Mouse (Mus musculus): ENCODE measurements around the gene Nck2. TPM values are rescaled to one million over a fixed set of nuclear protein-coding genes. Genes with fewer than 3 reads are reported as not detected.
"Not testable (repeated sequence)": the region's sequence is repeated elsewhere in the genome, so short reads cannot be mapped to it uniquely, and the experiment has no call there.

The Nck2 gene
- polyA plus RNA-seq, 1 experiment from 2014 or later, result 42.7 TPM

DNA sequence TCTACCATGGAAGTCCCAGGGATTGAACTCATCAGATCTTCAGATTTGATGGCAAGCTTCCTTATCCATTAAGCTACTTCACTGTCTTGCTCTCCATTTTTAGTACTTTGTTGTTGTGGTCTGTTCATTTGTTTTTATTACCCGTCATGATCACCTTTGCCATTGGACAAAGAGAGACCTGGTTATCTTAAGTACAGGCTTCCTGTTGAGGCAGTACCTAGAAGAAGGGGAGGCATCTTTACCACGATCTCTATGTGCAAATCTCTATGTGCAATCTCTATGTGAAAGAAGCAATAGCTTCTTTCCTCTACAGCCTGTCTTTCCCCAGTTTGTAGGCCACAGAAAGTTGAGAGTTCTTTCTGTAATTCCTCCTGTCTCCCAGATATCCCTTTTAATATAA lies 91.9 kb downstream of the Nck2 start:
- no peak overlapping the region for H3K4me2 ChIP-seq
- no peak overlapping the region for H3K9ac ChIP-seq
- peaks cover 5% of the 10 kb centered on the region for H3K4me1 ChIP-seq (replicated peaks)
- no peaks in the 10 kb centered on the region for H3K27me3 ChIP-seq
- H3K27ac ChIP-seq, result no peak overlapping the region
- H3K4me3 ChIP-seq, result no peak overlapping the region
- no peak for ATAC-seq (ENCODE audit: low FRiP score)
- H3K36me3 ChIP-seq, result peaks cover 11% of the 10 kb centered on the region
- H3K9me3 ChIP-seq, result no peaks in the 10 kb centered on the region
- 99% methylated on average over 2 of the region's 2 CpGs for WGBS

DNA sequence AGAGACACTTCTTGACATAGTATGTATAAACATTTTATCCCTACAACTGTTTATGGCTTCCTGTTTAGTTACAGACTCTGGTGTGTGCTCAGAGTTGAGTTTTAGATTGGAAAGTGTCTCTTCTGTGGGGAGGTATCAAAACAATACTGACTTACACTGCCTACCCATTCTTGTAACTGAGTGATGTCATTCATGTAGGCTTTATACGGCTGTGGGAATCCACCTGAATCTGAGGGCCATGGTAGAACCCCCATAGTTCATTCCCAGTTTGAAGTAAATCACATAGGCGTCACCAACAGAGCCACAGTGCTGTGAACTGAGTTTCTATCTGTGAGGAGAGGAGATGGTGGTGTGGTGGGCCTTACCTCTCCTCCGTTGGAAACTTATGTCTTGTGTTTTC lies 92.6 kb downstream of the Nck2 start:
- Histone ChIP-seq H3K9me3 (no peaks in the 10 kb centered on the region), H3K4me3 (no peak overlapping the region), H3K27ac (no peak overlapping the region), H3K36me3 (peaks cover 11% of the 10 kb centered on the region), H3K4me2 (no peak overlapping the region), H3K4me1 (replicated peaks) (0 out of 2 replicates have a peak, but pooled peaks cover 3% of the 10 kb centered on the region), H3K27me3 (no peaks in the 10 kb centered on the region), H3K9ac (no peak overlapping the region)
- no peak for ATAC-seq (ENCODE audit: low FRiP score)
- 97% methylated on average over 3 of the region's 3 CpGs for WGBS

DNA sequence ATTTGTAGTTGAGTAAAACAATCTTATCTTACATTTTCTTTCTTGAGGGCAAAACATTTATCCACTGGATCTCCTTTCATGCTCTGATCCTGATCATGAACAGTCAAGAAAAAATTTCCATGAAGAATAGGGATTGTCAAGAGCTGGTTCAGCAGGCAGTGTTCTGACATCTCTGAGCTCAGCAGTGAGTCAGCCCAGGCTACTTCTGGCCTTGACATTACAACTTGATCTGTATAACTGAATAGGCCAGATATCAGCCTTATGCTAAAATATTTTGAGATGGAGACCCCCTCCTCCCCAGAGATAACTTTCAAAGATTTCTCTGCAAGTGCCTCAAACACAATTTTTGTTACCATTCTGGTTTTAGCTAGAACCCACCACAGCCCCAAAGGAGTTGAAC lies 93.1 kb downstream of the Nck2 start:
- ATAC-seq (ENCODE audit: low FRiP score), result no peak
- Histone ChIP-seq H3K4me3 (no peak overlapping the region), H3K9ac (no peak overlapping the region), H3K27me3 (no peaks in the 10 kb centered on the region), H3K4me1 (replicated peaks) (peaks cover 7% of the 10 kb centered on the region), H3K9me3 (no peaks in the 10 kb centered on the region), H3K27ac (no peak overlapping the region), H3K4me2 (no peak overlapping the region), H3K36me3 (peaks cover 11% of the 10 kb centered on the region)

- no peaks in the 10 kb centered on the region for H3K27me3 ChIP-seq
- H3K4me3 ChIP-seq, result no peak overlapping the region
- 94% methylated on average over 2 of the region's 2 CpGs for WGBS
- peaks cover 18% of the 10 kb centered on the region for H3K4me1 ChIP-seq (replicated peaks)
- H3K36me3 ChIP-seq, result peaks cover 11% of the 10 kb centered on the region
- no peak overlapping the region for H3K9ac ChIP-seq
- no peak overlapping the region for H3K27ac ChIP-seq
- no peaks in the 10 kb centered on the region for H3K9me3 ChIP-seq
- no peak for ATAC-seq (ENCODE audit: low FRiP score)
- no peak overlapping the region for H3K4me2 ChIP-seq
Measured at GRCm38 (mm10) chr1:43538716-43539115, 94.3 kb downstream of the Nck2 start.

DNA sequence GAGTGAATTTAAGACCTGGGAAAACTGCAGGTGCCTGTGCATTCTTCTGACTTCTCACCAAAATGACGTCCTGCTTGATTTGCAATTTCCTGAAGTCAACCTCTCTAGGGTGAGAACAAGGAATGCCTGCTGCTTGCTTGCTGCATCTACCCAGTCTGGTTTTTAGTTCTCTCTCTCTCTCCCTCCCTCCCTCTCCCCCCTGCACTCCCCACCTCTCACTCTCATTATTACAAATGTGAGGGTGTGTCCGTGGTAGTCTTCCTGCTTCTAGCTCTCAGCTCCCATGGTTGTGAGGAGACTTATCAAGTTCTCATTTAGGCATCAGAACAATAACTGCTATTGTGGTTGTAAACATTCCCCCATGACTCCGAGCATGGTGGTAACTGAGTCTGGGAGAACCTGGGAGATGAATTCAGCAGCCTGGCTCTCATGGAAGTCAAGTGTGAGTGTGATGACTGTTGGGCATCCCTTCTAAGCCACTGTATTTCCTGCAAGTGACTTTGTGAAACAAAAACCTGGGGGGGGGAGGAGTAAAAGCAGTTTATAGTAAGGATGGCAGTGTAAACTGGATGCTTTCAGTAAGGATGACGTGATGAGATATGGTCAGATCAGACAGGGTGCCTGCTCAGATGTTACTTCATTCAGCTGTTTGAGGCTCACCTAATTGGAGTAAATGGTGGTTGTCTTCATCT lies 95.5 kb downstream of the Nck2 start:
- H3K9ac ChIP-seq, result no peak overlapping the region
- H3K4me2 ChIP-seq, result no peak overlapping the region
- H3K4me1 ChIP-seq (replicated peaks), result peaks cover 25% of the 10 kb centered on the region
- no peak overlapping the region for H3K27ac ChIP-seq
- H3K27me3 ChIP-seq, result no peaks in the 10 kb centered on the region
- H3K9me3 ChIP-seq, result no peaks in the 10 kb centered on the region
- WGBS, result 77% methylated on average over 4 of the region's 4 CpGs
- peaks cover 6% of the 10 kb centered on the region for H3K36me3 ChIP-seq
- H3K4me3 ChIP-seq, result no peak overlapping the region
- ATAC-seq (ENCODE audit: low FRiP score), result no peak

DNA sequence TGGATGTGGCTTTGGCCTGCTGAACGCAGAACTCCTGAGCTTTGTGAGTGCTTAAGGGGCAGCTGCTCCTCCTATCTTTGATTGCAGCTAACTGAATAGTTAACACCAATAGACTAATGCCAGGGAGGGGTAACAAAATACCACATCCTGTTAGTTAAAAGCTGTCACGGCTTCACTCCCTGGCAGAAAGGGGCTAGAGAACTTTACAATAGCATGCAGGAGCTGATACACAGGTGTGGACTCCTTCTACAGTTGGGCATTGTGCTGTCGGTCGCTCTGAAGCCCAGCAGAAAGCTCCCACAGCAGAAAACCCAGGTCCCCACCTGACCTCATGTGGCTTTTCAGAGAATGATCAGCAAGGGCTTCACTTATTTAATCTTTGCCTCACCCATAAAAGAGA lies 98.0 kb downstream of the Nck2 start:
- H3K9ac ChIP-seq, result no peak overlapping the region
- no peaks in the 10 kb centered on the region for H3K9me3 ChIP-seq
- peaks cover 25% of the 10 kb centered on the region for H3K4me1 ChIP-seq (replicated peaks)
- no peak overlapping the region for H3K4me2 ChIP-seq
- 73% methylated on average over 4 of the region's 4 CpGs for WGBS
- no peak overlapping the region for H3K4me3 ChIP-seq
- ATAC-seq (ENCODE audit: low FRiP score), result no peak
- H3K27me3 ChIP-seq, result no peaks in the 10 kb centered on the region
- peak overlapping the region; percentile 40 for H3K27ac ChIP-seq
- H3K36me3 ChIP-seq, result peaks cover 4% of the 10 kb centered on the region; the same call in 1 of the 2 replicates

- Histone ChIP-seq H3K4me3 (no peak overlapping the region), H3K4me1 (replicated peaks) (peaks cover 38% of the 10 kb centered on the region), H3K9me3 (no peaks in the 10 kb centered on the region), H3K9ac (no peak overlapping the region), H3K27ac (no peak overlapping the region), H3K4me2 (no peak overlapping the region), H3K27me3 (no peaks in the 10 kb centered on the region), H3K36me3 (no peaks in the 10 kb centered on the region)
- ATAC-seq (ENCODE audit: low FRiP score), result no peak
- 88% methylated on average over 2 of the region's 2 CpGs for WGBS
Measured at GRCm38 (mm10) chr1:43547644-43548043, 103.3 kb downstream of the Nck2 start.

DNA sequence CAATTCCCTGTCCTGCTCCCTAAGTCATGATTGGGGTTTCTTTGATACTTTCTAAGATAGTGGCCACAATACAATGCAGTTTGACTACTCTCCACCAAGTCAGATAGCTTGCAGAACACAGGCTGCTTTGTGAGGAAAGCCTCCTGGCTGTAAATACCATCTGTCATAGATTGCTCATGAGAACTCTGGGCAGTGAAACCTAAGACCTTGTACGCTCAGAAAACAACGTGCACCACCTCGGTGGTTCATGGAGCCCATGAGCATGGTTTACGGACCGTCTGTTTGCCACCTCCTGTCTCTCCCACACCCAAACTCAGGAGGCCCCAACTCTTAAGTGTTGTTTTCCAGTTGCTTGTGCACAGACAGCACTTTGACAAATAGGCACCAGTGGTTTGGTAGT lies 104.4 kb downstream of the Nck2 start:
- no peaks in the 10 kb centered on the region for H3K27me3 ChIP-seq
- 82% methylated on average over 5 of the region's 5 CpGs for WGBS
- ATAC-seq (ENCODE audit: low FRiP score), result no peak
- no peak overlapping the region for H3K9ac ChIP-seq
- H3K4me2 ChIP-seq, result no peak overlapping the region
- H3K27ac ChIP-seq, result no peak overlapping the region
- H3K36me3 ChIP-seq, result peaks cover 2% of the 10 kb centered on the region
- no peak overlapping the region for H3K4me3 ChIP-seq
- H3K4me1 ChIP-seq (replicated peaks), result peaks cover 28% of the 10 kb centered on the region
- H3K9me3 ChIP-seq, result no peaks in the 10 kb centered on the region

- Histone ChIP-seq H3K27ac (no peak overlapping the region), H3K36me3 (peaks cover 15% of the 10 kb centered on the region), H3K9me3 (no peaks in the 10 kb centered on the region), H3K4me2 (no peak overlapping the region), H3K4me1 (replicated peaks) (peaks cover 29% of the 10 kb centered on the region), H3K9ac (no peak overlapping the region), H3K27me3 (no peaks in the 10 kb centered on the region), H3K4me3 (no peak overlapping the region)
- 75% methylated on average over 3 of the region's 3 CpGs for WGBS
- ATAC-seq (ENCODE audit: low FRiP score), result no peak
Measured at GRCm38 (mm10) chr1:43550525-43550924, 106.1 kb downstream of the Nck2 start.

DNA sequence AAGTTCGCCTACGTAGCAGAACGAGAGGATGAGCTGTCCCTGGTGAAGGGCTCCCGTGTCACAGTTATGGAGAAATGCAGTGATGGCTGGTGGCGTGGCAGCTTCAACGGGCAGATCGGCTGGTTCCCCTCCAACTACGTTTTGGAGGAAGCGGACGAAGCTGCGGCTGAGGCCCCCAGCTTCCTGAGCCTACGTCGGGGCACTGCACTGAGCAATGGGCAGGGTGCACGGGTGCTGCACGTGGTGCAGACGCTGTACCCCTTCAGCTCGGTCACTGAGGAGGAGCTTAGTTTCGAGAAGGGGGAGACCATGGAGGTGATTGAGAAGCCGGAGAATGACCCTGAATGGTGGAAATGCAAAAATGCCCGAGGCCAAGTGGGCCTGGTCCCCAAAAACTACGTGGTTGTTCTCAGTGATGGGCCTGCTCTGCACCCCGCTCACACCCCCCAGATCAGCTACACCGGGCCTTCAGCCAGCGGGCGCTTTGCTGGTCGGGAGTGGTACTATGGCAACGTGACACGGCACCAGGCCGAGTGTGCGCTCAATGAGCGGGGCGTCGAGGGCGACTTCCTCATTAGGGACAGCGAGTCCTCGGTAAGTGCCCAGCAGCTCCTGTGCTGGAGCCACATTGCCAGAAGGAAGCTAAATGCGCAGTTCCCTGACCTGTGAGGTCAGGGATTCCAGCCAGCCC lies 109.8 kb downstream of the Nck2 start:
- H3K4me2 ChIP-seq; H3K27me3 ChIP-seq; H3K9me3 ChIP-seq; H3K9ac ChIP-seq; H3K27ac ChIP-seq; ATAC-seq (ENCODE audit: low FRiP score); H3K4me3 ChIP-seq: not testable (repeated sequence)
- peaks cover 18% of the 10 kb centered on the region for H3K36me3 ChIP-seq
- H3K4me1 ChIP-seq (replicated peaks), result peaks cover 25% of the 10 kb centered on the region
- WGBS, result 90% methylated on average over 37 of the region's 37 CpGs

DNA sequence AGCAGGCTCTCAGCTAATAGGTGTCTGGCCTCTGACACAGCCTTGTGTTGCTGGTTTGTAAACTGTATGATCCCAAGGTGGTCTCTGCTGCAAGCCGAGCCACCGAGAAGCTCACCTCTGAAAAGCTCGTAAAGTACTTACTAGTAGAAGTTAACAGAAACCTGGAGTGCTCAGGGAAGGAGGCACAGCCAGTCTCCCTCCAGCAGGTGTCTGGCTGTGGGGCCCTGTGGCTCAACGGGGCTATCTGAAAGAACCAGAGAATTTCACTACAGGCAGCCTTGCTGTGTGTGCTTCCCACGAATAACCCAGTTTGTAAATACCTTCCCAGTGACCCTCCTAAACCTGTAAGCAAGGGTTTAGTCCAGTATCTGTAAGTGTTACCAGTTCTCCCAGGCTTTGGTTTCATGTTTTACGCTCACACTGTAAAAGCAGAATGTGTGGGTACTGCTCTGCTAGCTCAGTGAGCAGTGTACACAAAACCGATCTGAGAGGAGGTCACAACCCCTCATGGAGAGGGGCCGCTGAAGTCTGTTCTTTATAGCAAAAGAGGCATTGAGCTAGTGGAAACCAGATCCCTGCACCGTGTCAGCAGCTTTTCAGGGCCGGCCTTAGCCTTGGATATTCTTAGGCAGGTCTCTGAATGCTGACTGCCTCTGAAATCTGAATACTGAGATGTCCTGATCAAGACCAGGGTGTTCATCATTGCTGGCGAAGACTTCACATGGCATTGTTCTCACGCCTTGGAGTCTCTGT lies 111.0 kb downstream of the Nck2 start:
- no peak overlapping the region for H3K4me3 ChIP-seq
- H3K27me3 ChIP-seq, result no peaks in the 10 kb centered on the region
- H3K9me3 ChIP-seq, result no peaks in the 10 kb centered on the region
- H3K36me3 ChIP-seq, result peaks cover 18% of the 10 kb centered on the region
- ATAC-seq (ENCODE audit: low FRiP score), result no peak
- 56% methylated on average over 12 of the region's 12 CpGs for WGBS
- H3K4me2 ChIP-seq, result no peak overlapping the region
- H3K27ac ChIP-seq, result peak overlapping the region; percentile 23; the same call in 1 of the 2 replicates
- H3K9ac ChIP-seq, result peak overlapping the region; percentile 13; the same call in 1 of the 2 replicates
- peaks cover 23% of the 10 kb centered on the region for H3K4me1 ChIP-seq (replicated peaks)

- H3K9me3 ChIP-seq, result no peaks in the 10 kb centered on the region
- no peaks in the 10 kb centered on the region for H3K27me3 ChIP-seq
- no peak overlapping the region for H3K27ac ChIP-seq
- 94% methylated on average over 3 of the region's 3 CpGs for WGBS
- H3K9ac ChIP-seq, result no peak overlapping the region
- no peak overlapping the region for H3K4me3 ChIP-seq
- peaks cover 18% of the 10 kb centered on the region for H3K36me3 ChIP-seq
- H3K4me2 ChIP-seq, result no peak overlapping the region
- H3K4me1 ChIP-seq (replicated peaks), result peaks cover 21% of the 10 kb centered on the region
- no peak for ATAC-seq (ENCODE audit: low FRiP score)
Measured at GRCm38 (mm10) chr1:43558329-43558728, 114.0 kb downstream of the Nck2 start.
